Mouse (Mus musculus): ENCODE measurements around the gene Ganc.

DNA sequence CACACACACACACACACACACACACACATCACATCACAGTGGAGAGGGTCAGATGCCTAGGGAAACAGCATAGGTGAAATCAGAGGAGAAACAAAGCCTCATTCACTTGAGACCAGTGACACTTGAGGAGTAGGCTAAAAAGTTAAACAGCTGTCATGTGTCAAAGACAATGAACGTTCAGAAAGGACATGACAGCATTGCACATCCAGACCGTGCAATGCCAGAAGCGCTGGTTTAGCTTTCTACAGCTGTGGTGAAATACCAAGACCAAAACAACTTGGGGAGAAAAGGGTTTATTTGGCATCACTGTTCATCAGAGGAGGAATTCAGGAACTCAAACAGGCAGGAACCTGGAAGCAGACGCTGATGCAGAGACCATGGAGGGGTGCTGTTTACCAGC, 89.6 kb downstream of the Ganc start:
- TF ChIP-seq POLR2A (IDR thresholded peaks at IDR 0.05; ENCODE audit: low read depth, low read length) (no peak), CTCF (IDR thresholded peaks at IDR 0.05; ENCODE audit: extremely low read depth, insufficient read length, insufficient replicate concordance, low read depth, low read length) (no peak)

Data from small intestine, adult 2 months (tissue).